Mouse (Mus musculus) forebrain, embryonic 15.5 days (tissue): Measurements from ENCODE around the gene Prpsap2. TPM values are rescaled to one million over a fixed set of nuclear protein-coding genes. Genes with fewer than 3 reads are reported as not detected.

Source experiments
- ATAC-seq: fragments of 200-750 bp; cut with Nextera tagmentation; replicated peaks from 2 replicates; pipeline ENCODE4 v1.8.0; 2017; ENCODE audit warnings: mild to moderate bottlenecking, moderate TSS enrichment, moderate library complexity
- H3K27ac ChIP-seq: fragments of 300-500 bp; sonication (generic); replicated peaks from 2 replicates; pipeline ENCODE4 v1.5.1; 2015; ENCODE audit warnings: mild to moderate bottlenecking, inconsistent platforms
- H3K27me3 ChIP-seq: fragments of 300-500 bp; sonication (generic); 2 replicates; pipeline ENCODE4 v1.6.1; 2015; ENCODE audit warnings: inconsistent platforms
- H3K36me3 ChIP-seq: fragments of 300-500 bp; sonication (generic); 2 replicates; pipeline ENCODE4 v1.6.1; 2015; ENCODE audit warnings: mild to moderate bottlenecking, inconsistent platforms
- H3K4me1 ChIP-seq: fragments of 300-500 bp; sonication (generic); 2 replicates; pipeline ENCODE4 v1.6.1; 2015; ENCODE audit warnings: inconsistent platforms
- H3K4me2 ChIP-seq: fragments of 300-500 bp; sonication (generic); replicated peaks from 2 replicates; pipeline ENCODE4 v1.6.1; 2015; ENCODE audit warnings: mild to moderate bottlenecking, inconsistent platforms
- H3K4me3 ChIP-seq: fragments of 300-500 bp; sonication (generic); 2 replicates; pipeline ENCODE4 v1.5.1; 2015; ENCODE audit warnings: mild to moderate bottlenecking, inconsistent platforms
- H3K9ac ChIP-seq: fragments of 300-500 bp; sonication (generic); replicated peaks from 2 replicates; pipeline ENCODE4 v1.6.1; 2015; ENCODE audit warnings: mild to moderate bottlenecking, inconsistent platforms
- H3K9me3 ChIP-seq: fragments of 300-500 bp; sonication (generic); 2 replicates; pipeline ENCODE4 v1.6.1; 2016; ENCODE audit warnings: inconsistent platforms
- WGBS: fragments of 180-500 bp; shearing (Covaris S2); methylation state at CpG from one replicate; pipeline ENCODE4 v1.1.7; 2015; ENCODE audit warnings: mixed read lengths; 5-methylcytosine and 5-hydroxymethylcytosine counted together
- polyA plus RNA-seq: library from polyadenylated mRNA; unstranded; fragments of >200 nt; fragmentation: Nextera tagmentation; extraction: Ambion mirVana; gene quantifications from 2 replicates; pipeline ENCODE4 v1.2.1, GENCODE M21; 2015

Prpsap2 gene
- polyA plus RNA-seq, 1 experiment from 2014 or later: 67.3 TPM

GRCm38 (mm10) chr11:61686141-61686540, 75.7 kb downstream of the Prpsap2 start:
- WGBS: 69% methylated on average over 2 of the region's 2 CpGs
- Histone ChIP-seq H3K4me2 (no peak overlapping the region), H3K4me3 (no peak overlapping the region), H3K27ac (no peak overlapping the region), H3K27me3 (peaks cover 25% of the 10 kb centered on the region), H3K9ac (no peak overlapping the region), H3K9me3 (no peaks in the 10 kb centered on the region), H3K4me1 (peaks cover 10% of the 10 kb centered on the region), H3K36me3 (no peaks in the 10 kb centered on the region)
- ATAC-seq: no peak

- Histone ChIP-seq H3K4me3 (no peak overlapping the region), H3K4me2 (no peak overlapping the region), H3K9ac (no peak overlapping the region), H3K9me3 (no peaks in the 10 kb centered on the region), H3K36me3 (no peaks in the 10 kb centered on the region), H3K27ac (no peak overlapping the region), H3K27me3 (peaks cover 25% of the 10 kb centered on the region), H3K4me1 (peaks cover 10% of the 10 kb centered on the region)
- WGBS: 78% methylated on average over 8 of the region's 8 CpGs
- ATAC-seq: no peak
Observed at GRCm38 (mm10) chr11:61685119-61685725, 76.7 kb downstream of the Prpsap2 start.

GRCm38 (mm10) chr11:61683907-61684731, 77.8 kb downstream of the Prpsap2 start, which contains the start of gene Fam83g:
Gene Fam83g, plus strand, starts transcription at chr11:61684091.
- H3K9me3 ChIP-seq: no peaks in the 10 kb centered on the region
- H3K27me3 ChIP-seq: peaks cover 25% of the 10 kb centered on the region
- ATAC-seq: no peak
- H3K4me2 ChIP-seq: peak within 1 kb of the TSS; percentile 42
- peaks cover 10% of the 10 kb centered on the region for H3K4me1 ChIP-seq
- H3K36me3 ChIP-seq: no peaks in the 10 kb centered on the region
- no peak within 1 kb of the TSS for H3K9ac ChIP-seq
- peak within 1 kb of the TSS; percentile 40 for H3K4me3 ChIP-seq
- H3K27ac ChIP-seq: no peak within 1 kb of the TSS
- WGBS: under 1% methylated on average over 76 of the region's 76 CpGs

Other genes starting within 250 kb of the Prpsap2 start
- gene Epn2, start 182.4 kb downstream of the Prpsap2 start, polyA plus RNA-seq: 64.6 and 67.3 TPM in 2 replicates
- gene Grap, start 108.8 kb downstream of the Prpsap2 start, polyA plus RNA-seq: 8.0 and 9.1 TPM in 2 replicates
- gene Fam83g, start 78.0 kb downstream of the Prpsap2 start, polyA plus RNA-seq: 0.20 and 0.51 TPM in 2 replicates
- gene Slc5a10, start 41.3 kb downstream of the Prpsap2 start, polyA plus RNA-seq: not detected in 2 replicates
- gene Ulk2, start 93.0 kb upstream of the Prpsap2 start, polyA plus RNA-seq: 39.7 and 40.7 TPM in 2 replicates
- gene Akap10, start 168.2 kb upstream of the Prpsap2 start, polyA plus RNA-seq: 15.5 and 15.8 TPM in 2 replicates
- gene Specc1, start 194.7 kb upstream of the Prpsap2 start, polyA plus RNA-seq: 10.7 and 11.7 TPM in 2 replicates